In the genomic region with DNA sequence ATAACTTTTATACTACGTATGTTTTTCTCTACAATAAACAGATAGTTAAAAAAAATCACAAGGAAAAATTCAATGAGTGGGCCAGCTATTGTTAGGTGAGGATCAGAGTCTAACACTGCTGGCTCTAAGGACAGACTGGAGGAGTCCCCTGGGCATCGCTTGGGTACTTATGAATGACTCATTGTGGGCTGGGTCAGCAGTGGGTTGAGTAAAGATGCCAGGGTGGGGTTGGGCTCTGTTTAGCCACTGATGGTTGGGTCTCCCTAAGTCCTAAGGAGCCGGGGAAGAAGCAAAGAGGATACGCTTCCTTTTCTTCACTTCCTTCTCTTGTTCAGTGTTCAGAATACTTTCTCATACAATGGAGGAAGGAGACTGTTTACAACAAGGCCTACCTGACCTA, we compare ENCODE assay signal across 17 mouse cellular contexts.
"Had no signal": no experiment of that assay in that cellular context is flagged by ENCODE, and none has a peak within 500 bp of the region (broad histone marks: within the 10 kb centered on the region; RNA-seq: fewer than 3 reads in every experiment).

No protein-coding gene starts in this region.

- H3K27me3 ChIP-seq: limb, embryonic 13.5 days; liver, embryonic 12.5 days; liver, embryonic 15.5 days; neural tube, embryonic 12.5 days; neural tube, embryonic 15.5 days had no signal

- H3K4me3 ChIP-seq: limb, embryonic 10.5 days; limb, embryonic 13.5 days; liver, embryonic 12.5 days; liver, embryonic 15.5 days; neural tube, embryonic 12.5 days; neural tube, embryonic 15.5 days had no signal

- H3K4me2 ChIP-seq: limb, embryonic 13.5 days; liver, embryonic 12.5 days; liver, embryonic 15.5 days; midbrain, embryonic 11.5 days; neural tube, embryonic 12.5 days; neural tube, embryonic 15.5 days had no signal

- H3K36me3 ChIP-seq: limb, embryonic 10.5 days; limb, embryonic 13.5 days; liver, embryonic 12.5 days; liver, embryonic 15.5 days; neural tube, embryonic 12.5 days; neural tube, embryonic 15.5 days had no signal

- DNase-seq: kidney, adult 9 months; kidney, postnatal 14 days; kidney, postnatal 4 days; liver; lung, adult 18-20 months; midbrain, embryonic 14.5 days; right cerebral cortex, adult 18-20 months; right cerebral cortex, postnatal 14 days; right cerebral cortex, postnatal 4 days; thymus, postnatal 25 days had no signal
